Mouse (Mus musculus): ENCODE measurements around the gene Zfhx3. TPM values are rescaled to one million over a fixed set of nuclear protein-coding genes. Genes with fewer than 3 reads are reported as not detected.

The Zfhx3 gene
- polyA plus RNA-seq, 2 experiments: 0.25 to 0.65 TPM

- Histone ChIP-seq H3K36me3 (replicated peaks; ENCODE audit: control insufficient read depth, insufficient read depth, low read depth) (no peaks in the 10 kb centered on the region), H3K4me3 (ENCODE audit: insufficient read depth in 1 of 2, low read depth in 2 of 2, low read length in 2 of 2) (no peak overlapping the region), H3K4me1 (replicated peaks; ENCODE audit: control insufficient read depth in 2 of 2, insufficient read depth in 2 of 2, low read length in 1 of 2) (no peaks in the 10 kb centered on the region), H3K27me3 (ENCODE audit: control insufficient read depth, insufficient read depth, low read length) (no peaks in the 10 kb centered on the region), H3K4me2 (ENCODE audit: low read depth) (no peak overlapping the region), H3K27ac (no peak overlapping the region), H3K9ac (replicated peaks) (no peak overlapping the region), H3K9me3 (ENCODE audit: control insufficient read depth, low read length) (no peaks in the 10 kb centered on the region)
- WGBS (ENCODE audit: insufficient replicate concordance): 13% methylated on average over 7 of the region's 7 CpGs
- ATAC-seq (ENCODE audit: insufficient read depth) (no peak), DNase-seq (ENCODE audit: low read depth in 3 of 3, low spot score in 3 of 3) (peak; percentile 12 to 31 (median 17))
- TF ChIP-seq CTCF (IDR thresholded peaks at IDR 0.05; ENCODE audit: low read depth) (peak; percentile 77), EP300 (IDR thresholded peaks at IDR 0.05; ENCODE audit: low read depth) (no peak)
Measured at GRCm38 (mm10) chr8:108574101-108574500, 631.7 kb downstream of the Zfhx3 start.

DNA sequence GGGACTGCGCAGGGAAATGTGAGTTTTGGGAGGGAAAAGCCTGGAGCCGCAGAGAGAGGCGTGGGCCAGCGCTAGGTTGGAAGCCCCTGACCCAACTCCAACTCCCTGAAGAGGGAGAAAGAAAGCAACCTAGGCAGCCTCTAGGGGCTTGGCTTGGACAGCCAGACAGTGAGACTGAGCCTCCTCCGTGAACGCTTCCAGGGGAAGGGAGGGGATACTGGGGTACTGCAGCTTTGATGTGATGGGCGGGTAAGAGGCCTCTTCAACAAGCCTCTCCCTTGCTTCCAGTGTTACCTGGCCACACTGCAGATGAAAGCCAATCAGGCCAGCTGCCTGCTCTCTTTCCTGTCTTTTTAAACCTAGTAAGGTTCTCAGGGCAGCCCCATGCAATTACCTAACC, 635.1 kb downstream of the Zfhx3 start:
- peaks cover 0 to 4% of the 10 kb centered on the region in 2 experiments; a peak in 2 of 4 replicates for H3K4me1 ChIP-seq (replicated peaks; ENCODE audit: control insufficient read depth in 2 of 2, insufficient read depth in 2 of 2, low read length in 1 of 2)
- TF ChIP-seq EP300 (IDR thresholded peaks at IDR 0.05; ENCODE audit: low read depth) (no peak), CTCF (IDR thresholded peaks at IDR 0.05; ENCODE audit: low read depth) (no peak)

GRCm38 (mm10) chr8:108578388-108578787, 635.9 kb downstream of the Zfhx3 start:
- Histone ChIP-seq H3K27me3 (ENCODE audit: control insufficient read depth, insufficient read depth, low read length) (no peaks in the 10 kb centered on the region), H3K27ac (no peak overlapping the region), H3K4me1 (replicated peaks; ENCODE audit: control insufficient read depth in 2 of 2, insufficient read depth in 2 of 2, low read length in 1 of 2) (peaks cover 0 to 9% of the 10 kb centered on the region in 2 experiments; a peak in 2 of 4 replicates), H3K36me3 (replicated peaks; ENCODE audit: control insufficient read depth, insufficient read depth, low read depth) (no peaks in the 10 kb centered on the region), H3K9ac (replicated peaks) (no peak overlapping the region), H3K4me2 (ENCODE audit: low read depth) (no peak overlapping the region), H3K4me3 (ENCODE audit: insufficient read depth in 1 of 2, low read depth in 2 of 2, low read length in 2 of 2) (no peak overlapping the region), H3K9me3 (ENCODE audit: control insufficient read depth, low read length) (no peaks in the 10 kb centered on the region)
- WGBS (ENCODE audit: insufficient replicate concordance): 68% methylated on average over 10 of the region's 10 CpGs
- ATAC-seq (ENCODE audit: insufficient read depth): no peak
- DNase-seq (ENCODE audit: low read depth in 3 of 3, low spot score in 3 of 3): no peak
- TF ChIP-seq EP300 (IDR thresholded peaks at IDR 0.05; ENCODE audit: low read depth) (no peak), CTCF (IDR thresholded peaks at IDR 0.05; ENCODE audit: low read depth) (no peak)

More for the DNA sequence above, 635.1 kb downstream of the Zfhx3 start:
- 75% methylated on average over 7 of the region's 7 CpGs for WGBS (ENCODE audit: insufficient replicate concordance)
- no peak for DNase-seq (ENCODE audit: low read depth in 3 of 3, low spot score in 3 of 3)
- H3K36me3 ChIP-seq (replicated peaks; ENCODE audit: control insufficient read depth, insufficient read depth, low read depth): no peaks in the 10 kb centered on the region
- H3K4me2 ChIP-seq (ENCODE audit: low read depth): no peak overlapping the region
- no peak overlapping the region for H3K27ac ChIP-seq
- H3K9ac ChIP-seq (replicated peaks): no peak overlapping the region
- no peaks in the 10 kb centered on the region for H3K9me3 ChIP-seq (ENCODE audit: control insufficient read depth, low read length)
- H3K4me3 ChIP-seq (ENCODE audit: insufficient read depth in 1 of 2, low read depth in 2 of 2, low read length in 2 of 2): no peak overlapping the region
- no peaks in the 10 kb centered on the region for H3K27me3 ChIP-seq (ENCODE audit: control insufficient read depth, insufficient read depth, low read length)
- no peak for ATAC-seq (ENCODE audit: insufficient read depth)

GRCm38 (mm10) chr8:108579808-108580207, 637.4 kb downstream of the Zfhx3 start:
- no peaks in the 10 kb centered on the region for H3K36me3 ChIP-seq (replicated peaks; ENCODE audit: control insufficient read depth, insufficient read depth, low read depth)
- ATAC-seq (ENCODE audit: insufficient read depth) (no peak), DNase-seq (ENCODE audit: low read depth in 3 of 3, low spot score in 3 of 3) (no peak)
- no peak overlapping the region for H3K9ac ChIP-seq (replicated peaks)
- 66% methylated on average over 9 of the region's 9 CpGs for WGBS (ENCODE audit: insufficient replicate concordance)
- no peak for TF ChIP-seq EP300 (IDR thresholded peaks at IDR 0.05; ENCODE audit: low read depth)
- no peak for TF ChIP-seq CTCF (IDR thresholded peaks at IDR 0.05; ENCODE audit: low read depth)
- H3K27me3 ChIP-seq (ENCODE audit: control insufficient read depth, insufficient read depth, low read length): no peaks in the 10 kb centered on the region
- no peak overlapping the region for H3K27ac ChIP-seq
- peaks cover 0 to 13% of the 10 kb centered on the region in 2 experiments; a peak in 2 of 4 replicates for H3K4me1 ChIP-seq (replicated peaks; ENCODE audit: control insufficient read depth in 2 of 2, insufficient read depth in 2 of 2, low read length in 1 of 2)
- no peak overlapping the region for H3K4me3 ChIP-seq (ENCODE audit: insufficient read depth in 1 of 2, low read depth in 2 of 2, low read length in 2 of 2)
- no peaks in the 10 kb centered on the region for H3K9me3 ChIP-seq (ENCODE audit: control insufficient read depth, low read length)
- H3K4me2 ChIP-seq (ENCODE audit: low read depth): no peak overlapping the region

DNA sequence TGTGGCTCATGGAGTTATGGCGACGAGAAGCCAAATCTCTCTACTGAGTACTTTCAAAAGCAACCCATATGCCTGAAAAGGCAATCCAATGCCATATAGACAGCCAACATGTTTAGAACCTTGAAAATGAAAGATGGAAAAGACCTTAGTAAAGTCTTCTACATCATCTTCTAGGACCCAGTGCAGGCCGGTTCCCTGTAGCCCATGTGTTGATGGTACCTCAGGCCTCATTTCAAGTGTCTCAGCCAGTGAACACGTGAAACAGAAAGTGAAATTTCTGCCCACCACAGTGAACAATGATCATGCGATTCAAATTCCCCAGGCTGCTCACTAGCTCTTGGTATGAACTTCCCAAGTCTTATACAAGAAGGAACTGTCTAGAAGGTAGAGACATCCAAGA, 637.9 kb downstream of the Zfhx3 start:
- ATAC-seq (ENCODE audit: insufficient read depth) (no peak), DNase-seq (ENCODE audit: low read depth in 3 of 3, low spot score in 3 of 3) (no peak)
- WGBS (ENCODE audit: insufficient replicate concordance): 78% methylated on average over 5 of the region's 5 CpGs
- Histone ChIP-seq H3K9me3 (ENCODE audit: control insufficient read depth, low read length) (no peaks in the 10 kb centered on the region), H3K4me3 (ENCODE audit: insufficient read depth in 1 of 2, low read depth in 2 of 2, low read length in 2 of 2) (no peak overlapping the region), H3K4me2 (ENCODE audit: low read depth) (no peak overlapping the region), H3K9ac (replicated peaks) (no peak overlapping the region), H3K27me3 (ENCODE audit: control insufficient read depth, insufficient read depth, low read length) (no peaks in the 10 kb centered on the region), H3K36me3 (replicated peaks; ENCODE audit: control insufficient read depth, insufficient read depth, low read depth) (no peaks in the 10 kb centered on the region), H3K27ac (no peak overlapping the region), H3K4me1 (replicated peaks; ENCODE audit: control insufficient read depth in 2 of 2, insufficient read depth in 2 of 2, low read length in 1 of 2) (peaks cover 0 to 13% of the 10 kb centered on the region in 2 experiments; a peak in 2 of 4 replicates)
- no peak for TF ChIP-seq CTCF (IDR thresholded peaks at IDR 0.05; ENCODE audit: low read depth)
- no peak for TF ChIP-seq EP300 (IDR thresholded peaks at IDR 0.05; ENCODE audit: low read depth)

Data from liver, embryonic 14.5 days (tissue).